Mouse (Mus musculus): ENCODE results near the gene Dpp6. TPM values are rescaled to one million over a fixed set of nuclear protein-coding genes. Genes with fewer than 3 reads are reported as not detected.

Gene Dpp6
- polyA plus RNA-seq, 1 experiment from 2014 or later: 0.36 TPM

- Histone ChIP-seq H3K9me3 (ENCODE audit: control insufficient read depth, low read length) (no peaks in the 10 kb centered on the region), H3K36me3 (ENCODE audit: control insufficient read depth, insufficient read depth, low read length) (no peaks in the 10 kb centered on the region), H3K27ac (replicated peaks in 1 of 2; ENCODE audit: control insufficient read depth in 1 of 2, insufficient read depth in 1 of 2, low read depth in 2 of 2, low read length in 2 of 2) (no peak overlapping the region), H3K4me2 (ENCODE audit: low read length) (no peak overlapping the region), H3K9ac (ENCODE audit: low read length) (no peak overlapping the region), H3K4me3 (ENCODE audit: control insufficient read depth in 1 of 2, insufficient read depth in 1 of 2, low read depth in 1 of 2, low read length in 2 of 2) (no peak overlapping the region), H3K27me3 (ENCODE audit: control insufficient read depth, insufficient read depth, low read length) (no peaks in the 10 kb centered on the region), H3K4me1 (ENCODE audit: control insufficient read depth in 2 of 2, insufficient read depth in 2 of 2, low read length in 2 of 2) (no peaks in the 10 kb centered on the region)
- 48% methylated on average over 5 of the region's 5 CpGs for WGBS
- no peak for ATAC-seq (ENCODE audit: insufficient number of reproducible peaks, insufficient read depth, low FRiP score, low read depth)
Measured at GRCm38 (mm10) chr5:27037796-27038195, 220.8 kb downstream of the Dpp6 start.

- Histone ChIP-seq H3K27ac (replicated peaks in 1 of 2; ENCODE audit: control insufficient read depth in 1 of 2, insufficient read depth in 1 of 2, low read depth in 2 of 2, low read length in 2 of 2) (no peak overlapping the region), H3K4me3 (ENCODE audit: control insufficient read depth in 1 of 2, insufficient read depth in 1 of 2, low read depth in 1 of 2, low read length in 2 of 2) (no peak overlapping the region), H3K4me2 (ENCODE audit: low read length) (no peak overlapping the region), H3K27me3 (ENCODE audit: control insufficient read depth, insufficient read depth, low read length) (peaks cover 39% of the 10 kb centered on the region), H3K36me3 (ENCODE audit: control insufficient read depth, insufficient read depth, low read length) (no peaks in the 10 kb centered on the region), H3K9ac (ENCODE audit: low read length) (no peak overlapping the region), H3K4me1 (ENCODE audit: control insufficient read depth in 2 of 2, insufficient read depth in 2 of 2, low read length in 2 of 2) (no peaks in the 10 kb centered on the region), H3K9me3 (ENCODE audit: control insufficient read depth, low read length) (no peaks in the 10 kb centered on the region)
- 15% methylated on average over 7 of the region's 7 CpGs for WGBS
- ATAC-seq (ENCODE audit: insufficient number of reproducible peaks, insufficient read depth, low FRiP score, low read depth): no peak
Measured at GRCm38 (mm10) chr5:27048167-27048566, 231.2 kb downstream of the Dpp6 start.

GRCm38 (mm10) chr5:27048926-27049325, 231.9 kb downstream of the Dpp6 start:
- H3K4me2 ChIP-seq (ENCODE audit: low read length): peak overlapping the region; percentile 59
- peak overlapping the region; percentile 11 to 22; a peak in 3 of 4 replicates for H3K4me3 ChIP-seq (ENCODE audit: control insufficient read depth in 1 of 2, insufficient read depth in 1 of 2, low read depth in 1 of 2, low read length in 2 of 2)
- H3K27me3 ChIP-seq (ENCODE audit: control insufficient read depth, insufficient read depth, low read length): peaks cover 39% of the 10 kb centered on the region
- WGBS: 12% methylated on average over 9 of the region's 9 CpGs
- no peak overlapping the region for H3K9ac ChIP-seq (ENCODE audit: low read length)
- H3K36me3 ChIP-seq (ENCODE audit: control insufficient read depth, insufficient read depth, low read length): no peaks in the 10 kb centered on the region
- ATAC-seq (ENCODE audit: insufficient number of reproducible peaks, insufficient read depth, low FRiP score, low read depth): no peak
- H3K27ac ChIP-seq (replicated peaks in 1 of 2; ENCODE audit: control insufficient read depth in 1 of 2, insufficient read depth in 1 of 2, low read depth in 2 of 2, low read length in 2 of 2): no peak overlapping the region
- no peaks in the 10 kb centered on the region for H3K9me3 ChIP-seq (ENCODE audit: control insufficient read depth, low read length)
- H3K4me1 ChIP-seq (ENCODE audit: control insufficient read depth in 2 of 2, insufficient read depth in 2 of 2, low read length in 2 of 2): no peaks in the 10 kb centered on the region

GRCm38 (mm10) chr5:27049341-27050091, 232.5 kb downstream of the Dpp6 start:
- WGBS: 2% methylated on average over 49 of the region's 55 CpGs
- Histone ChIP-seq H3K9me3 (ENCODE audit: control insufficient read depth, low read length) (no peaks in the 10 kb centered on the region), H3K27ac (replicated peaks in 1 of 2; ENCODE audit: control insufficient read depth in 1 of 2, insufficient read depth in 1 of 2, low read depth in 2 of 2, low read length in 2 of 2) (no peak overlapping the region), H3K4me3 (ENCODE audit: control insufficient read depth in 1 of 2, insufficient read depth in 1 of 2, low read depth in 1 of 2, low read length in 2 of 2) (peak overlapping the region; percentile 11 to 22; a peak in 3 of 4 replicates), H3K4me2 (ENCODE audit: low read length) (peak overlapping the region; percentile 59), H3K4me1 (ENCODE audit: control insufficient read depth in 2 of 2, insufficient read depth in 2 of 2, low read length in 2 of 2) (no peaks in the 10 kb centered on the region), H3K36me3 (ENCODE audit: control insufficient read depth, insufficient read depth, low read length) (no peaks in the 10 kb centered on the region), H3K27me3 (ENCODE audit: control insufficient read depth, insufficient read depth, low read length) (peaks cover 39% of the 10 kb centered on the region), H3K9ac (ENCODE audit: low read length) (no peak overlapping the region)
- ATAC-seq (ENCODE audit: insufficient number of reproducible peaks, insufficient read depth, low FRiP score, low read depth): no peak

GRCm38 (mm10) chr5:27051250-27051649, 234.2 kb downstream of the Dpp6 start:
- Histone ChIP-seq H3K4me3 (ENCODE audit: control insufficient read depth in 1 of 2, insufficient read depth in 1 of 2, low read depth in 1 of 2, low read length in 2 of 2) (no peak overlapping the region), H3K4me2 (ENCODE audit: low read length) (no peak overlapping the region), H3K27ac (replicated peaks in 1 of 2; ENCODE audit: control insufficient read depth in 1 of 2, insufficient read depth in 1 of 2, low read depth in 2 of 2, low read length in 2 of 2) (no peak overlapping the region), H3K36me3 (ENCODE audit: control insufficient read depth, insufficient read depth, low read length) (no peaks in the 10 kb centered on the region), H3K4me1 (ENCODE audit: control insufficient read depth in 2 of 2, insufficient read depth in 2 of 2, low read length in 2 of 2) (no peaks in the 10 kb centered on the region), H3K9me3 (ENCODE audit: control insufficient read depth, low read length) (no peaks in the 10 kb centered on the region), H3K9ac (ENCODE audit: low read length) (no peak overlapping the region), H3K27me3 (ENCODE audit: control insufficient read depth, insufficient read depth, low read length) (peaks cover 39% of the 10 kb centered on the region)
- 28% methylated on average over 3 of the region's 3 CpGs for WGBS
- no peak for ATAC-seq (ENCODE audit: insufficient number of reproducible peaks, insufficient read depth, low FRiP score, low read depth)

- no peaks in the 10 kb centered on the region for H3K4me1 ChIP-seq (ENCODE audit: control insufficient read depth in 2 of 2, insufficient read depth in 2 of 2, low read length in 2 of 2)
- H3K27ac ChIP-seq (replicated peaks in 1 of 2; ENCODE audit: control insufficient read depth in 1 of 2, insufficient read depth in 1 of 2, low read depth in 2 of 2, low read length in 2 of 2): no peak overlapping the region
- H3K4me2 ChIP-seq (ENCODE audit: low read length): no peak overlapping the region
- no peaks in the 10 kb centered on the region for H3K36me3 ChIP-seq (ENCODE audit: control insufficient read depth, insufficient read depth, low read length)
- 18% methylated on average over 2 of the region's 2 CpGs for WGBS
- H3K9me3 ChIP-seq (ENCODE audit: control insufficient read depth, low read length): no peaks in the 10 kb centered on the region
- H3K27me3 ChIP-seq (ENCODE audit: control insufficient read depth, insufficient read depth, low read length): peaks cover 39% of the 10 kb centered on the region
- no peak overlapping the region for H3K4me3 ChIP-seq (ENCODE audit: control insufficient read depth in 1 of 2, insufficient read depth in 1 of 2, low read depth in 1 of 2, low read length in 2 of 2)
- no peak overlapping the region for H3K9ac ChIP-seq (ENCODE audit: low read length)
- ATAC-seq (ENCODE audit: insufficient number of reproducible peaks, insufficient read depth, low FRiP score, low read depth): no peak
Measured at GRCm38 (mm10) chr5:27052441-27052840, 235.4 kb downstream of the Dpp6 start.

GRCm38 (mm10) chr5:27056436-27056835, 239.4 kb downstream of the Dpp6 start:
- no peaks in the 10 kb centered on the region for H3K9me3 ChIP-seq (ENCODE audit: control insufficient read depth, low read length)
- H3K36me3 ChIP-seq (ENCODE audit: control insufficient read depth, insufficient read depth, low read length): no peaks in the 10 kb centered on the region
- no peak overlapping the region for H3K4me3 ChIP-seq (ENCODE audit: control insufficient read depth in 1 of 2, insufficient read depth in 1 of 2, low read depth in 1 of 2, low read length in 2 of 2)
- H3K27ac ChIP-seq (replicated peaks in 1 of 2; ENCODE audit: control insufficient read depth in 1 of 2, insufficient read depth in 1 of 2, low read depth in 2 of 2, low read length in 2 of 2): no peak overlapping the region
- no peak for ATAC-seq (ENCODE audit: insufficient number of reproducible peaks, insufficient read depth, low FRiP score, low read depth)
- WGBS: 67% methylated on average over 5 of the region's 5 CpGs
- no peaks in the 10 kb centered on the region for H3K4me1 ChIP-seq (ENCODE audit: control insufficient read depth in 2 of 2, insufficient read depth in 2 of 2, low read length in 2 of 2)
- H3K4me2 ChIP-seq (ENCODE audit: low read length): no peak overlapping the region
- no peak overlapping the region for H3K9ac ChIP-seq (ENCODE audit: low read length)
- peaks cover 4% of the 10 kb centered on the region for H3K27me3 ChIP-seq (ENCODE audit: control insufficient read depth, insufficient read depth, low read length)

GRCm38 (mm10) chr5:27060114-27060513, 243.1 kb downstream of the Dpp6 start:
- H3K4me1 ChIP-seq (ENCODE audit: control insufficient read depth in 2 of 2, insufficient read depth in 2 of 2, low read length in 2 of 2): no peaks in the 10 kb centered on the region
- H3K36me3 ChIP-seq (ENCODE audit: control insufficient read depth, insufficient read depth, low read length): no peaks in the 10 kb centered on the region
- no peak overlapping the region for H3K27ac ChIP-seq (replicated peaks in 1 of 2; ENCODE audit: control insufficient read depth in 1 of 2, insufficient read depth in 1 of 2, low read depth in 2 of 2, low read length in 2 of 2)
- H3K27me3 ChIP-seq (ENCODE audit: control insufficient read depth, insufficient read depth, low read length): no peaks in the 10 kb centered on the region
- no peak overlapping the region for H3K4me2 ChIP-seq (ENCODE audit: low read length)
- no peak overlapping the region for H3K4me3 ChIP-seq (ENCODE audit: control insufficient read depth in 1 of 2, insufficient read depth in 1 of 2, low read depth in 1 of 2, low read length in 2 of 2)
- no peak for ATAC-seq (ENCODE audit: insufficient number of reproducible peaks, insufficient read depth, low FRiP score, low read depth)
- WGBS: 75% methylated on average over 4 of the region's 4 CpGs
- H3K9ac ChIP-seq (ENCODE audit: low read length): no peak overlapping the region
- H3K9me3 ChIP-seq (ENCODE audit: control insufficient read depth, low read length): no peaks in the 10 kb centered on the region

All from heart, embryonic 14.5 days (tissue).